Mouse (Mus musculus): ENCODE measurements around the gene Cnnm3.
"Not testable (repeated sequence)": the region's sequence is repeated elsewhere in the genome, so short reads cannot be mapped to it uniquely, and the experiment has no call there.

Gene Cnnm3

GRCm38 (mm10) chr1:36529875-36530274, 18.2 kb downstream of the Cnnm3 start:
- in situ Hi-C loops (cut with MboI; ENCODE audit: low pct_unique_long_range_greater_than_20kb in 1 of 2, low sequenced_read_pairs in 2 of 2, unreplicated experiment in 1 of 2): no loop called here

- in situ Hi-C loops (cut with MboI; ENCODE audit: low pct_unique_long_range_greater_than_20kb in 1 of 2, low sequenced_read_pairs in 2 of 2, unreplicated experiment in 1 of 2): no loop called here
Observed at GRCm38 (mm10) chr1:36530485-36530884, 18.8 kb downstream of the Cnnm3 start.

GRCm38 (mm10) chr1:36530962-36531361, 19.3 kb downstream of the Cnnm3 start:
- in situ Hi-C loops (cut with MboI; ENCODE audit: low pct_unique_long_range_greater_than_20kb in 1 of 2, low sequenced_read_pairs in 2 of 2, unreplicated experiment in 1 of 2): no loop called here

GRCm38 (mm10) chr1:36531461-36531860, 19.8 kb downstream of the Cnnm3 start:
- in situ Hi-C loops (cut with MboI; ENCODE audit: low pct_unique_long_range_greater_than_20kb in 1 of 2, low sequenced_read_pairs in 2 of 2, unreplicated experiment in 1 of 2): no loop called here

- in situ Hi-C loops (cut with MboI; ENCODE audit: low pct_unique_long_range_greater_than_20kb in 1 of 2, low sequenced_read_pairs in 2 of 2, unreplicated experiment in 1 of 2): no loop called here
Observed at GRCm38 (mm10) chr1:36533546-36533945, 21.9 kb downstream of the Cnnm3 start.

GRCm38 (mm10) chr1:36534595-36535058, 23.0 kb downstream of the Cnnm3 start:
- in situ Hi-C loops (cut with MboI; ENCODE audit: low pct_unique_long_range_greater_than_20kb in 1 of 2, low sequenced_read_pairs in 2 of 2, unreplicated experiment in 1 of 2): no loop called here

- in situ Hi-C loops (cut with MboI; ENCODE audit: low pct_unique_long_range_greater_than_20kb in 1 of 2, low sequenced_read_pairs in 2 of 2, unreplicated experiment in 1 of 2): no loop called here
Observed at GRCm38 (mm10) chr1:36535477-36536396, 24.1 kb downstream of the Cnnm3 start.

GRCm38 (mm10) chr1:36536397-36536728, 24.7 kb downstream of the Cnnm3 start:
- in situ Hi-C loops (cut with MboI; ENCODE audit: low pct_unique_long_range_greater_than_20kb in 1 of 2, low sequenced_read_pairs in 2 of 2, unreplicated experiment in 1 of 2): no loop called here

GRCm38 (mm10) chr1:36536783-36537182, 25.1 kb downstream of the Cnnm3 start, which contains the start of gene Ankrd23:
Ankrd23 (minus strand) TSS chr1:36536883.
- in situ Hi-C loops (cut with MboI; ENCODE audit: low pct_unique_long_range_greater_than_20kb in 1 of 2, low sequenced_read_pairs in 2 of 2, unreplicated experiment in 1 of 2): not testable (repeated sequence)

GRCm38 (mm10) chr1:36538727-36539126, 27.1 kb downstream of the Cnnm3 start:
- in situ Hi-C loops (cut with MboI; ENCODE audit: low pct_unique_long_range_greater_than_20kb in 1 of 2, low sequenced_read_pairs in 2 of 2, unreplicated experiment in 1 of 2): no loop called here

- in situ Hi-C loops (cut with MboI; ENCODE audit: low pct_unique_long_range_greater_than_20kb in 1 of 2, low sequenced_read_pairs in 2 of 2, unreplicated experiment in 1 of 2): no loop called here
Observed at GRCm38 (mm10) chr1:36539186-36539585, 27.5 kb downstream of the Cnnm3 start, which contains the start of gene Gm42417. Gm42417 (minus strand) TSS chr1:36539429.

GRCm38 (mm10) chr1:36540132-36540531, 28.5 kb downstream of the Cnnm3 start:
- in situ Hi-C loops (cut with MboI; ENCODE audit: low pct_unique_long_range_greater_than_20kb in 1 of 2, low sequenced_read_pairs in 2 of 2, unreplicated experiment in 1 of 2): loop anchor here (10.0 kb wide), 2 partner anchors 195 to 205 kb away; no protein-coding TSS in a partner anchor

- in situ Hi-C loops (cut with MboI; ENCODE audit: low pct_unique_long_range_greater_than_20kb in 1 of 2, low sequenced_read_pairs in 2 of 2, unreplicated experiment in 1 of 2): loop anchor here (10.0 kb wide), 2 partner anchors 194 to 204 kb away; no protein-coding TSS in a partner anchor
Observed at GRCm38 (mm10) chr1:36540807-36541206, 29.1 kb downstream of the Cnnm3 start.

- in situ Hi-C loops (cut with MboI; ENCODE audit: low pct_unique_long_range_greater_than_20kb in 1 of 2, low sequenced_read_pairs in 2 of 2, unreplicated experiment in 1 of 2): loop anchor here (10.0 kb wide), 2 partner anchors 193 to 203 kb away; no protein-coding TSS in a partner anchor
Observed at GRCm38 (mm10) chr1:36541844-36542243, 30.2 kb downstream of the Cnnm3 start.

- in situ Hi-C loops (cut with MboI; ENCODE audit: low pct_unique_long_range_greater_than_20kb in 1 of 2, low sequenced_read_pairs in 2 of 2, unreplicated experiment in 1 of 2): loop anchor here (10.0 kb wide), 2 partner anchors 192 to 202 kb away; no protein-coding TSS in a partner anchor
Observed at GRCm38 (mm10) chr1:36542925-36543324, 31.3 kb downstream of the Cnnm3 start.

GRCm38 (mm10) chr1:36545382-36545781, 33.7 kb downstream of the Cnnm3 start:
- in situ Hi-C loops (cut with MboI; ENCODE audit: low pct_unique_long_range_greater_than_20kb in 1 of 2, low sequenced_read_pairs in 2 of 2, unreplicated experiment in 1 of 2): loop anchor here (10.0 kb wide), 2 partner anchors 189 to 199 kb away; no protein-coding TSS in a partner anchor

GRCm38 (mm10) chr1:36545845-36546600, 34.4 kb downstream of the Cnnm3 start:
- in situ Hi-C loops (cut with MboI; ENCODE audit: low pct_unique_long_range_greater_than_20kb in 1 of 2, low sequenced_read_pairs in 2 of 2, unreplicated experiment in 1 of 2): loop anchor here (10.0 kb wide), 2 partner anchors 189 to 199 kb away; no protein-coding TSS in a partner anchor

GRCm38 (mm10) chr1:36546888-36547471, 35.3 kb downstream of the Cnnm3 start, which contains the start of gene Ankrd39:
Ankrd39 (minus strand) TSS chr1:36547445.
- in situ Hi-C loops (cut with MboI; ENCODE audit: low pct_unique_long_range_greater_than_20kb in 1 of 2, low sequenced_read_pairs in 2 of 2, unreplicated experiment in 1 of 2): loop anchor here (10.0 kb wide), 2 partner anchors 188 to 198 kb away; no protein-coding TSS in a partner anchor

Measured in mouse embryonic stem cell (cell line).